Mouse (Mus musculus) C2C12 (cell line): Measurements from ENCODE around the gene Zbtb24. TPM values are rescaled to one million over a fixed set of nuclear protein-coding genes. Genes with fewer than 3 reads are reported as not detected.

ENCODE experiments used
- H3K27me3 ChIP-seq: one replicate; pipeline ENCODE4 v1.6.1; 2011; ENCODE audit not compliant: control insufficient read depth, insufficient read depth, insufficient read length
- H3K36me3 ChIP-seq: one replicate; pipeline ENCODE4 v1.6.1; 2011; ENCODE audit not compliant: control insufficient read depth, insufficient read depth
- H3K4me3 ChIP-seq: one replicate; pipeline ENCODE4 v1.5.1; 2011; ENCODE audit warnings: mild to moderate bottlenecking, control low read depth; ENCODE audit not compliant: poor library complexity, insufficient read depth, severe bottlenecking
- H3K79me2 ChIP-seq: one replicate; pipeline ENCODE4 v1.6.1; 2011; ENCODE audit not compliant: control insufficient read depth, insufficient read depth
- H3K79me3 ChIP-seq: one replicate; pipeline ENCODE4 v1.6.1; 2011; ENCODE audit warnings: low read depth, control low read depth
- H3ac ChIP-seq: one replicate; pipeline ENCODE3; 2011; ENCODE audit warnings: low read depth; ENCODE audit not compliant: control insufficient read depth, insufficient read length
- CEBPB ChIP-seq: IDR thresholded peaks from one replicate; pipeline ENCODE4 v1.6.1; 2011; ENCODE audit warnings: low read depth, mild to moderate bottlenecking, control low read depth, moderate library complexity
- CTCF ChIP-seq: IDR thresholded peaks from one replicate; pipeline ENCODE4 v1.5.1; 2011; ENCODE audit not compliant: control insufficient read depth, insufficient read depth, insufficient read length
- FOSL1 ChIP-seq: IDR thresholded peaks from one replicate; pipeline ENCODE4 v1.8.0; 2011; ENCODE audit warnings: mild to moderate bottlenecking, low read length; ENCODE audit not compliant: poor library complexity, insufficient read depth, severe bottlenecking
- MAX ChIP-seq: IDR thresholded peaks from one replicate; pipeline ENCODE4 v1.6.1; 2011; ENCODE audit warnings: mild to moderate bottlenecking, control low read depth
- MYOD1 ChIP-seq: IDR thresholded peaks from one replicate; pipeline ENCODE4 v1.6.1; 2011; ENCODE audit warnings: low read depth; ENCODE audit not compliant: control insufficient read depth, insufficient read length
- MYOG ChIP-seq: IDR thresholded peaks from one replicate; pipeline ENCODE4 v1.6.1; 2011; ENCODE audit not compliant: control insufficient read depth, insufficient read length; ENCODE audit errors: extremely low read depth
- USF1 ChIP-seq: IDR thresholded peaks from one replicate; pipeline ENCODE4 v1.6.1; 2011; ENCODE audit warnings: low read depth, mild to moderate bottlenecking, control low read depth, moderate library complexity
- polyA plus RNA-seq: library from polyadenylated mRNA; unstranded; fragments of >200 nt; fragmentation: generic; extraction: Trizol; gene quantifications from one replicate; pipeline ENCODE4 v1.2.1, GENCODE M21; 2012; ENCODE audit warnings: missing spikeins

Gene Zbtb24
- polyA plus RNA-seq, 1 experiment = 5.7 TPM

DNA sequence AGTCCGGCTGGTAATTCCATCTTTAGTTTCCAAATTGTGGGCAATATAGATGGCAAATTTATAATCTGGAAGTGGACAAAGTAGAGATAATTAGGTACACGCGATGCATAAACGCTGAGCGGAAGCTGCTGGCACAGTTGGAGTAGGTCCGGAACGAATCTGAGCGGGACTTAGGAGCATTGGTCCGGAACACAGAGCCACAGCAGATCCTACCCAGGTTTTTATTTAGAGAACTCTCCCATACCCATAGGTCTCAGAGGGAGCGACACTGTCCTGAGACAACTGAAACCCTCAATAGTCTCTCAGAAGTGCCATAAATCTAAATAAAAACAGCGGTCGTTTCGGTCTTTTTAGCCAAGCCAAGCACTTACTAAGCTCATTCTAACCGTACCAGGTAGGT is 499 bp upstream of the Zbtb24 start:
- H3K36me3 ChIP-seq = no peaks in the 10 kb centered on the region
- peak overlapping the region; percentile 3 for H3ac ChIP-seq
- peaks cover 21% of the 10 kb centered on the region for H3K79me2 ChIP-seq
- peaks cover 6% of the 10 kb centered on the region for H3K27me3 ChIP-seq
- no peak for TF ChIP-seq MYOD1
- no peak for TF ChIP-seq CEBPB
- no peak for TF ChIP-seq MAX
- TF ChIP-seq FOSL1 = no peak
- TF ChIP-seq USF1 = no peak
- no peak for TF ChIP-seq MYOG
- no peak for TF ChIP-seq CTCF
- H3K4me3 ChIP-seq = peak overlapping the region; percentile 82
- peaks cover 8% of the 10 kb centered on the region for H3K79me3 ChIP-seq

DNA sequence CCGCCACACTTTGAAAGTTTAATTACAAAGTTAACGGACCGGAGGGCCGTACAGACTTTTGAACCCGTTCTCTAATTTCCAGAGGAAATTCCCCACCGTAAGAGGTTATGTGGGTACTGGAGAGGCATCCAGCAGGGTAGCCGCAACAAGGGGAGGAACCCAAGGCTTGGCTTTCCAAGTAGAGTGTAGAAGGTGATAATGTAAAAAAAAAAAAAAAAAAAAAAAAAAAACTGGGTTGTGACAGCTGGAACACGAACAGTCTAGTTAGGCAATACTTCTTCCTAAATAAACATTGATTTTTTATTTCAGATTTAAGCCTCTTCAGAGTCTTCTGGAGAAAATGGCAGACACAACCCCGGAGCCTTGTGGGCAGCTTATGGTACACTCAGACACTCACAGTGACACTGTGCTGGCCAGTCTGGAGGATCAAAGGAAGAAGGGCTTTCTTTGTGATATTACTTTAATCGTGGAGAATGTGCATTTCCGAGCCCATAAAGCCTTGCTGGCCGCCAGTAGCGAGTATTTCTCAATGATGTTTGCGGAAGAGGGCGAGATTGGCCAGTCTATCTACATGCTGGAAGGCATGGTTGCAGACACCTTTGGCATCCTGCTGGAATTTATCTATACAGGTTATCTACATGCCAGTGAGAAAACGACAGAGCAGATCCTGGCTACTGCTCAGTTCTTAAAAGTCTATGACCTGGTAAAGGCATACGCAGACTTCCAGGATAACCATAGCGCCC is 768 bp downstream of the Zbtb24 start:
- peak overlapping the region; percentile 82 for H3K4me3 ChIP-seq
- H3K36me3 ChIP-seq = peaks cover 10% of the 10 kb centered on the region
- H3K79me2 ChIP-seq = peaks cover 21% of the 10 kb centered on the region
- TF ChIP-seq USF1 = no peak
- no peak for TF ChIP-seq FOSL1
- TF ChIP-seq CTCF = no peak
- no peak for TF ChIP-seq MYOG
- TF ChIP-seq CEBPB = no peak
- TF ChIP-seq MYOD1 = no peak
- TF ChIP-seq MAX = no peak
- H3ac ChIP-seq = peak overlapping the region; percentile 99
- H3K27me3 ChIP-seq = peaks cover 6% of the 10 kb centered on the region
- peaks cover 8% of the 10 kb centered on the region for H3K79me3 ChIP-seq

DNA sequence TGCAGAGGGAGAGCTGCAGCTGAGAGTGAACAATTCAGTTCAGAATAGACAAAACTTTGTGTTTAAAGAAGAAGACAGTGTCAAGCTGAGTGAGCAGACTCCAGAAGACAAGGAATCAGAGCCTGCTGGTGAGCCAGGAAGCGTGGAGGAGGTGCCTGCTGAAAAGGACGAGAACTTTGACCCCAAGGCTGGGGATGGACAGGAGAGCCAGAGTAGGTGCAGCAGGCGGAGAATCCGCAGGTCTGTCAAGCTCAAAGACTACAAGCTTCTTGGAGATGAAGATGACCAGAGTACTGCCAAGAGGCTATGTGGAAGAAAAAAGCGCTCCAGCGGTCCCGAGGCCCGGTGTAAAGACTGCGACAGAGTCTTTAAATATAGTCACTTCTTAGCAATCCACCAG is 1.5 kb downstream of the Zbtb24 start:
- Histone ChIP-seq H3ac (no peak overlapping the region), H3K27me3 (no peaks in the 10 kb centered on the region), H3K79me2 (peaks cover 21% of the 10 kb centered on the region), H3K79me3 (peaks cover 8% of the 10 kb centered on the region), H3K36me3 (peaks cover 17% of the 10 kb centered on the region), H3K4me3 (no peak overlapping the region)
- TF ChIP-seq CTCF (no peak), FOSL1 (no peak), MYOG (no peak), MYOD1 (no peak), USF1 (no peak), CEBPB (no peak), MAX (no peak)

GRCm38 (mm10) chr10:41452791-41453190 is 2.6 kb downstream of the Zbtb24 start:
- TF ChIP-seq CEBPB (no peak), USF1 (no peak), CTCF (no peak), MYOD1 (no peak), FOSL1 (no peak), MAX (no peak), MYOG (no peak)
- Histone ChIP-seq H3K36me3 (peaks cover 24% of the 10 kb centered on the region), H3K79me3 (peaks cover 8% of the 10 kb centered on the region), H3K79me2 (peaks cover 21% of the 10 kb centered on the region), H3K4me3 (no peak overlapping the region), H3ac (no peak overlapping the region), H3K27me3 (no peaks in the 10 kb centered on the region)

DNA sequence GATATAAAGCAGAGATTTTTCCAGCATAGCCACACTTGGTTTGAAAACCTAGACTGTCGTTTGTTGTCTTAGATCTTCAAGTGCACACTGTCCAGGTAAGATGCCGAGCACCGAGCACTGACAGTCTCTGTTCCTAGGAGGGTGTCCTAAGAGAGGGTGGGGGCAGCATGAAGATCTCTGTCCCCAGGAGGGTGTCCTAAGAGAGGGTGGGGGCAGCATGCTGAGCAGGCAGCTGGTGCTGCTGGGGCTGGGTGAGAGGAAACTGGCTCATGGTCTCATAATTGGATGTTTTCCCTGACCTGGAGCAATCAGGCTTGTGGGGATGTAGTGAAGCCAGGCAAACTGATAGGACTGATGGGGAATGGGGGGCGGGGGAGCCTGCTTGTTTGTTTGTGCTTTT is 9.8 kb downstream of the Zbtb24 start:
- H3K4me3 ChIP-seq = no peak overlapping the region
- no peaks in the 10 kb centered on the region for H3K79me2 ChIP-seq
- H3K79me3 ChIP-seq = no peaks in the 10 kb centered on the region
- H3K27me3 ChIP-seq = no peaks in the 10 kb centered on the region
- TF ChIP-seq CTCF (no peak), USF1 (no peak), CEBPB (no peak), MAX (no peak), FOSL1 (no peak), MYOD1 (no peak), MYOG (no peak)
- no peak overlapping the region for H3ac ChIP-seq
- H3K36me3 ChIP-seq = peaks cover 55% of the 10 kb centered on the region

DNA sequence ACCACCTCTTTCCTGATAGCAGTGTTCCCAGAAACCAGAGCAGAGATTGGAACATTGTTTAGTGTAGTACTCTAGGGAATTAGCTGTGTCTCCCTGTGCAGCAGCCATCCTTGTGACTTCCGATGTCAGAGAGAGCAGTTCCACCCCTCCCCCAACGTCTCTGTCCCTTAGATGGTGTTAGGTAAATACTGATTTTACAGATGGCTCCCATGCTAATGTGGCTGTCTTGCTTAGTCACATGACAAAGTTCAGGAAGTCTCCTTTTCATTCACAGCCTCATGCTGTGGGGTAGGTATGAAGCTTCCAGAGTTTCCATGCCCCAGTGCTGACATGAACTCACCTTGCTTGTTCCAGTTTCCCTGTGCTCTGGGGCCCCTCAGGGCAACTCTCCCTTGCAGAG is 10.3 kb downstream of the Zbtb24 start:
- no peaks in the 10 kb centered on the region for H3K79me2 ChIP-seq
- H3K4me3 ChIP-seq = no peak overlapping the region
- H3K36me3 ChIP-seq = peaks cover 53% of the 10 kb centered on the region
- H3K27me3 ChIP-seq = no peaks in the 10 kb centered on the region
- H3K79me3 ChIP-seq = no peaks in the 10 kb centered on the region
- H3ac ChIP-seq = no peak overlapping the region
- TF ChIP-seq USF1 (no peak), MAX (no peak), CEBPB (no peak), MYOD1 (no peak), FOSL1 (no peak), CTCF (no peak), MYOG (no peak)
